Mouse (Mus musculus) megakaryocyte, embryonic 14.5 days (primary cell): ENCODE data around the gene Dnm3.

Experiments
- FLI1 ChIP-seq: IDR thresholded peaks from 2 replicates; pipeline ENCODE4 v1.6.1; 2012; ENCODE audit warnings: low read length, inconsistent platforms, mixed read lengths
- GATA1 ChIP-seq: IDR thresholded peaks from 3 replicates; pipeline ENCODE4 v1.6.1; 2012; ENCODE audit warnings: mixed read lengths, low read length, inconsistent platforms, borderline replicate concordance

GRCm38 (mm10) chr1:162225621-162226147 is 252.2 kb downstream of the Dnm3 start:
- TF ChIP-seq FLI1 (no peak), GATA1 (no peak)
